Mouse (Mus musculus) limb, embryonic 14.5 days (tissue): Measurements from ENCODE around the gene Adam10. TPM values are rescaled to one million over a fixed set of nuclear protein-coding genes. Genes with fewer than 3 reads are reported as not detected.
A peak's percentile ranks its signal among the peaks of the same experiment; 100 is the strongest.

Experiments used
- ATAC-seq: fragments of 200-750 bp; cut with Nextera tagmentation; 2 replicates; pipeline ENCODE4 v1.8.0; 2017; ENCODE audit warnings: low read depth, moderate number of reproducible peaks, moderate TSS enrichment; ENCODE audit not compliant: low FRiP score
- DNase-seq: peaks from one replicate; pipeline ENCODE4 v3.0.0-alpha.2; 2015; ENCODE audit warnings: low spot score
- H3K27ac ChIP-seq: fragments of 300-500 bp; sonication (generic); replicated peaks from 2 replicates; pipeline ENCODE4 v1.5.1; 2014; ENCODE audit warnings: low read depth, mild to moderate bottlenecking, low read length, moderate library complexity, mixed read lengths
- H3K27me3 ChIP-seq: fragments of 300-500 bp; sonication (generic); 2 replicates; pipeline ENCODE4 v1.6.1; 2014; ENCODE audit warnings: low read length, mixed read lengths; ENCODE audit not compliant: control insufficient read depth, insufficient read depth
- H3K36me3 ChIP-seq: fragments of 300-500 bp; sonication (generic); 2 replicates; pipeline ENCODE4 v1.6.1; 2014; ENCODE audit warnings: mild to moderate bottlenecking, low read length, moderate library complexity, mixed read lengths; ENCODE audit not compliant: control insufficient read depth, insufficient read depth
- H3K4me1 ChIP-seq: fragments of 300-500 bp; sonication (generic); 2 replicates; pipeline ENCODE4 v1.6.1; 2014; ENCODE audit warnings: antibody characterized with exemption, low read length, mixed read lengths; ENCODE audit not compliant: control insufficient read depth, insufficient read depth
- H3K4me2 ChIP-seq: fragments of 300-500 bp; sonication (generic); replicated peaks from 2 replicates; pipeline ENCODE4 v1.6.1; 2014; ENCODE audit warnings: low read depth, mild to moderate bottlenecking, low read length, moderate library complexity; ENCODE audit not compliant: severe bottlenecking
- H3K4me3 ChIP-seq: fragments of 300-500 bp; sonication (generic); replicated peaks from 2 replicates; pipeline ENCODE4 v1.5.1; 2014; ENCODE audit warnings: low read length
- H3K9ac ChIP-seq: fragments of 300-500 bp; sonication (generic); 2 replicates; pipeline ENCODE4 v1.6.1; 2014; ENCODE audit warnings: mild to moderate bottlenecking, low read depth, low read length, moderate library complexity; ENCODE audit not compliant: severe bottlenecking
- H3K9me3 ChIP-seq: fragments of 300-500 bp; sonication (generic); 2 replicates; pipeline ENCODE4 v1.6.1; 2016; ENCODE audit warnings: low read length; ENCODE audit not compliant: control insufficient read depth
- POLR2A ChIP-seq: fragments of 200-500 bp; IDR thresholded peaks from 2 replicates; pipeline ENCODE4 v1.8.0; 2012; ENCODE audit warnings: inconsistent platforms, mild to moderate bottlenecking, moderate library complexity, borderline replicate concordance; ENCODE audit not compliant: insufficient read depth, insufficient read length; ENCODE audit errors: extremely low read depth
- WGBS: fragments of 180-500 bp; shearing (Covaris S2); extraction: QIAGEN DNeasy Blood & Tissue Kit; methylation state at CpG from one replicate; pipeline ENCODE4 v1.1.7; 2014; 5-methylcytosine and 5-hydroxymethylcytosine counted together
- polyA plus RNA-seq, 2 experiments: library from polyadenylated mRNA; depleted of rRNA in 1 of 2; stranded (reverse) in 1 of 2; unstranded in 1 of 2; fragments of >200 nt; fragmentation: Nextera tagmentation in 1 of 2; extraction: Ambion mirVana in 1 of 2; gene quantifications; 2 replicates each; pipeline versions ENCODE4 v1.2.1 to v1.2.3; 2012 to 2014

The Adam10 gene
- polyA plus RNA-seq, 2 experiments: 41.3 to 58.2 TPM

- DNase-seq (no peak), ATAC-seq (no peak)
- 56% methylated on average over 8 of the region's 8 CpGs for WGBS
- no peak for TF ChIP-seq POLR2A
- Histone ChIP-seq H3K9me3 (no peaks in the 10 kb centered on the region), H3K9ac (no peak overlapping the region), H3K36me3 (no peaks in the 10 kb centered on the region), H3K27me3 (no peaks in the 10 kb centered on the region), H3K4me2 (no peak overlapping the region), H3K4me1 (no peaks in the 10 kb centered on the region), H3K4me3 (no peak overlapping the region), H3K27ac (no peak overlapping the region)
Observed at GRCm38 (mm10) chr9:70800588-70801315, 122.0 kb downstream of the Adam10 start.

- ATAC-seq (no peak), DNase-seq (no peak)
- no peak overlapping the region for H3K9ac ChIP-seq
- no peaks in the 10 kb centered on the region for H3K9me3 ChIP-seq
- H3K27me3 ChIP-seq: no peaks in the 10 kb centered on the region
- 74% methylated on average over 3 of the region's 3 CpGs for WGBS
- H3K4me2 ChIP-seq: no peak overlapping the region
- no peak overlapping the region for H3K27ac ChIP-seq
- H3K4me1 ChIP-seq: no peaks in the 10 kb centered on the region
- no peaks in the 10 kb centered on the region for H3K36me3 ChIP-seq
- no peak for TF ChIP-seq POLR2A
- H3K4me3 ChIP-seq: no peak overlapping the region
Observed at GRCm38 (mm10) chr9:70801761-70802160, 123.0 kb downstream of the Adam10 start.

GRCm38 (mm10) chr9:70802816-70803215 lies 124.0 kb downstream of the Adam10 start:
- Histone ChIP-seq H3K4me2 (no peak overlapping the region), H3K9ac (no peak overlapping the region), H3K36me3 (no peaks in the 10 kb centered on the region), H3K27me3 (no peaks in the 10 kb centered on the region), H3K4me3 (no peak overlapping the region), H3K9me3 (no peaks in the 10 kb centered on the region), H3K27ac (no peak overlapping the region), H3K4me1 (no peaks in the 10 kb centered on the region)
- no peak for TF ChIP-seq POLR2A
- no peak for DNase-seq
- WGBS: 76% methylated on average over 3 of the region's 3 CpGs
- no peak for ATAC-seq

GRCm38 (mm10) chr9:70806069-70806468 lies 127.3 kb downstream of the Adam10 start:
- 63% methylated on average over 1 of the region's 1 CpGs for WGBS
- Histone ChIP-seq H3K4me3 (no peak overlapping the region), H3K27ac (no peak overlapping the region), H3K9ac (no peak overlapping the region), H3K4me1 (no peaks in the 10 kb centered on the region), H3K27me3 (no peaks in the 10 kb centered on the region), H3K9me3 (no peaks in the 10 kb centered on the region), H3K36me3 (no peaks in the 10 kb centered on the region), H3K4me2 (no peak overlapping the region)
- DNase-seq (no peak), ATAC-seq (no peak)
- TF ChIP-seq POLR2A: no peak

GRCm38 (mm10) chr9:70807714-70808113 lies 128.9 kb downstream of the Adam10 start:
- TF ChIP-seq POLR2A: no peak
- 60% methylated on average over 11 of the region's 11 CpGs for WGBS
- Histone ChIP-seq H3K9me3 (no peaks in the 10 kb centered on the region), H3K4me2 (no peak overlapping the region), H3K27ac (no peak overlapping the region), H3K27me3 (no peaks in the 10 kb centered on the region), H3K4me1 (no peaks in the 10 kb centered on the region), H3K4me3 (no peak overlapping the region), H3K36me3 (no peaks in the 10 kb centered on the region), H3K9ac (no peak overlapping the region)
- DNase-seq: peak; percentile 30
- peak; percentile 62 for ATAC-seq
